Mouse (Mus musculus) retina, embryonic 14.5 days (tissue): ENCODE results near the gene Ube2l6.
A peak's percentile ranks its signal among the peaks of the same experiment; 100 is the strongest.

Experiments
- DNase-seq: peaks from one replicate; pipeline ENCODE4 v3.0.0-alpha.2; 2015; ENCODE audit warnings: low spot score

The Ube2l6 gene

GRCm38 (mm10) chr2:84798493-84798921 is at the start of gene Ube2l6:
TSS of gene Ube2l6 (plus strand) at chr2:84798828.
- DNase-seq = peak; percentile 78

- DNase-seq = no peak
These were observed 48.5 kb upstream of the Ube2l6 start for GRCm38 (mm10) chr2:84750115-84750514.

- no peak for DNase-seq
These were observed 42.4 kb upstream of the Ube2l6 start for GRCm38 (mm10) chr2:84756245-84756644.

- DNase-seq = no peak
These were observed 41.5 kb upstream of the Ube2l6 start for GRCm38 (mm10) chr2:84757026-84757682.

GRCm38 (mm10) chr2:84758542-84759127 is 40.0 kb upstream of the Ube2l6 start:
- DNase-seq = peak; percentile 85

GRCm38 (mm10) chr2:84760777-84761176 is 37.9 kb upstream of the Ube2l6 start:
- DNase-seq = no peak

- no peak for DNase-seq
These were observed 37.3 kb upstream of the Ube2l6 start for GRCm38 (mm10) chr2:84761309-84761708.

- DNase-seq = no peak
These were observed 36.8 kb upstream of the Ube2l6 start for GRCm38 (mm10) chr2:84761840-84762239.

GRCm38 (mm10) chr2:84762295-84762694 is 36.3 kb upstream of the Ube2l6 start:
- no peak for DNase-seq

- DNase-seq = peak; percentile 27
These were observed 35.8 kb upstream of the Ube2l6 start for GRCm38 (mm10) chr2:84762818-84763217.

- DNase-seq = no peak
These were observed 28.1 kb upstream of the Ube2l6 start for GRCm38 (mm10) chr2:84770501-84770900.

- no peak for DNase-seq
These were observed 26.2 kb upstream of the Ube2l6 start for GRCm38 (mm10) chr2:84772454-84772853.

- no peak for DNase-seq
These were observed 25.4 kb upstream of the Ube2l6 start for GRCm38 (mm10) chr2:84773195-84773594.

- DNase-seq = peak; percentile 86
These were observed 23.9 kb upstream of the Ube2l6 start for GRCm38 (mm10) chr2:84774751-84775150.

GRCm38 (mm10) chr2:84775241-84775640 is 23.4 kb upstream of the Ube2l6 start, which contains the start of gene Serping1:
TSS of gene Serping1 (minus strand) at chr2:84775444.
- no peak for DNase-seq

GRCm38 (mm10) chr2:84775665-84776064 is 23.0 kb upstream of the Ube2l6 start:
- DNase-seq = no peak

GRCm38 (mm10) chr2:84777706-84778105 is 20.9 kb upstream of the Ube2l6 start:
- DNase-seq = no peak

GRCm38 (mm10) chr2:84779210-84779609 is 19.4 kb upstream of the Ube2l6 start:
- DNase-seq = no peak

GRCm38 (mm10) chr2:84783315-84783714 is 15.3 kb upstream of the Ube2l6 start:
- DNase-seq = no peak

GRCm38 (mm10) chr2:84783840-84784566 is 14.6 kb upstream of the Ube2l6 start:
- no peak for DNase-seq

GRCm38 (mm10) chr2:84788316-84788715 is 10.3 kb upstream of the Ube2l6 start:
- no peak for DNase-seq

GRCm38 (mm10) chr2:84790418-84790817 is 8.2 kb upstream of the Ube2l6 start:
- DNase-seq = no peak

GRCm38 (mm10) chr2:84792516-84792915 is 6.1 kb upstream of the Ube2l6 start:
- DNase-seq = no peak
